Mouse (Mus musculus) ES-Bruce4 (cell line): ENCODE results near the gene Fgf11.

ENCODE experiments used
- CTCF ChIP-seq: IDR thresholded peaks from one replicate; pipeline ENCODE4 v1.8.1; 2011; ENCODE audit warnings: low read depth, low read length
- EP300 ChIP-seq: IDR thresholded peaks from 2 replicates; pipeline ENCODE4 v1.6.1; 2011; ENCODE audit warnings: low read depth, low read length; ENCODE audit not compliant: insufficient read depth
- POLR2A ChIP-seq: IDR thresholded peaks from one replicate; pipeline ENCODE4 v1.8.1; 2011; ENCODE audit warnings: low read length; ENCODE audit not compliant: insufficient read depth

DNA sequence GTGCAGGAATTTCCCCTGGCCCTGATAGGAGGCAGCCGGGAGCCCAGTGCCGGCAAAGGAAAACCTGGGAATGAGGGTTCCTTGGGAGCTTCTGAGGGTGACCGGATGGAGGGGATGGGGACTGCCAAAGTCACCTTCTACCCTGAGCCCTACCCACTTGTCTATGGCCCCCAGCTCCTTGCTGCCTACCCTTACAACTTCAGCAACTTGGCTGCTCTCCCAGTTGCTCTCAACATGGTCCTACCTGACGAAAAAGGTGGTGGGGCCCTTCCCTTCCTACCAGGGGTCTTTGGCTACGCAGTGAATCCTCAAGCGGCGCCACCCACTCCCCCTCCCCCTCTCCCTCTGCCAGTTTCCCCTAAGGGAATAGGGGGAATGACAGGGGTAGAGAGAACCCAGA lies 22.7 kb downstream of the Fgf11 start:
- TF ChIP-seq CTCF = no peak
- TF ChIP-seq EP300 = no peak
- TF ChIP-seq POLR2A = no peak
